Mouse (Mus musculus) MEL (cell line): ENCODE results near the gene Mybpc3. TPM values are rescaled to one million over a fixed set of nuclear protein-coding genes. Genes with fewer than 3 reads are reported as not detected.

ENCODE experiments used
- DNase-seq: peaks from one replicate; pipeline ENCODE4 v3.0.0; 2011; ENCODE audit warnings: low read depth, low spot score
- H3K27ac ChIP-seq: 2 replicates; pipeline ENCODE4 v1.5.1; 2012; ENCODE audit warnings: low read depth, mild to moderate bottlenecking, control low read depth, low read length, moderate library complexity; ENCODE audit not compliant: control insufficient read depth
- H3K27me3 ChIP-seq, 2 experiments: fragments of 150-350 bp in 1 of 2; sonication (generic) in 1 of 2; 2 replicates each; pipeline ENCODE4 v1.6.1; 2012; ENCODE audit warnings: low read length in 2 of 2, mild to moderate bottlenecking in 2 of 2, improper control_type of control experiment in 1 of 2, moderate library complexity in 1 of 2; ENCODE audit not compliant: insufficient read depth in 2 of 2, control insufficient read depth in 1 of 2
- H3K36me3 ChIP-seq, 2 experiments: 2 replicates each; pipeline ENCODE4 v1.6.1; 2012 to 2014; ENCODE audit warnings: low read length in 2 of 2, improper control_type of control experiment in 1 of 2, inconsistent platforms in 1 of 2, mild to moderate bottlenecking in 1 of 2; ENCODE audit not compliant: insufficient read depth in 2 of 2, control insufficient read depth in 1 of 2
- H3K4me1 ChIP-seq, 2 experiments: fragments of 150-350 bp in 1 of 2; sonication (generic) in 1 of 2; 2 replicates each; pipeline ENCODE4 v1.6.1; 2012; ENCODE audit warnings: low read length in 2 of 2, improper control_type of control experiment in 1 of 2, mild to moderate bottlenecking in 1 of 2; ENCODE audit not compliant: insufficient read depth in 2 of 2, control insufficient read depth in 1 of 2
- H3K4me3 ChIP-seq, 2 experiments: fragments of 150-350 bp in 1 of 2; sonication (generic) in 1 of 2; 2 replicates each; pipeline ENCODE4 v1.5.1; 2012; ENCODE audit warnings: low read depth in 2 of 2, low read length in 2 of 2, mild to moderate bottlenecking in 2 of 2, moderate library complexity in 2 of 2, control low read depth in 1 of 2, improper control_type of control experiment in 1 of 2; ENCODE audit not compliant: control insufficient read depth in 1 of 2, insufficient read depth in 1 of 2
- H3K79me2 ChIP-seq: 2 replicates; pipeline ENCODE4 v1.6.1; 2012; ENCODE audit warnings: mild to moderate bottlenecking, low read length, moderate library complexity; ENCODE audit not compliant: control insufficient read depth, poor library complexity, insufficient read depth
- H3K9ac ChIP-seq: 2 replicates; pipeline ENCODE4 v1.6.1; 2012; ENCODE audit warnings: low read depth, mild to moderate bottlenecking, control low read depth, low read length, moderate library complexity; ENCODE audit not compliant: control insufficient read depth, poor library complexity, severe bottlenecking
- H3K9me3 ChIP-seq: fragments of 150-350 bp; sonication (generic); replicated peaks from 2 replicates; pipeline ENCODE4 v1.6.1; 2012; ENCODE audit warnings: mild to moderate bottlenecking, low read length, improper control_type of control experiment, moderate library complexity; ENCODE audit not compliant: insufficient read depth
- CHD2 ChIP-seq: IDR thresholded peaks from 2 replicates; pipeline ENCODE4 v1.6.1; 2011; ENCODE audit warnings: low read length, improper control_type of control experiment
- CTCF ChIP-seq, 3 experiments: IDR thresholded peaks in 2 of 3; conservative IDR thresholded peaks in 1 of 3; 2 replicates each; pipeline ENCODE4 v1.5.1; 2011 to 2012; ENCODE audit warnings: low read length in 3 of 3, low read depth in 2 of 3, mild to moderate bottlenecking in 2 of 3, improper control_type of control experiment in 1 of 3, inconsistent platforms in 1 of 3, mixed read lengths in 1 of 3, moderate library complexity in 1 of 3; ENCODE audit not compliant: control insufficient read depth in 1 of 3, insufficient read depth in 1 of 3, poor library complexity in 1 of 3, severe bottlenecking in 1 of 3
- EP300 ChIP-seq, 2 experiments: IDR thresholded peaks; 2 replicates each; pipeline ENCODE4 v1.6.1; 2011; ENCODE audit warnings: improper control_type of control experiment in 2 of 2, low read length in 2 of 2, low read depth in 1 of 2, mild to moderate bottlenecking in 1 of 2
- GABPA ChIP-seq: IDR thresholded peaks from 2 replicates; pipeline ENCODE4 v1.6.1; 2012; ENCODE audit warnings: low read depth, mild to moderate bottlenecking, inconsistent platforms, low read length, improper control_type of control experiment, moderate library complexity
- GATA1 ChIP-seq: IDR thresholded peaks from 2 replicates; pipeline ENCODE4 v1.6.1; 2011; ENCODE audit warnings: low read depth, low read length, improper control_type of control experiment
- HCFC1 ChIP-seq: IDR thresholded peaks from 2 replicates; pipeline ENCODE4 v1.6.1; 2012; ENCODE audit warnings: low read depth, mild to moderate bottlenecking, inconsistent platforms, low read length, improper control_type of control experiment, moderate library complexity
- KAT2A ChIP-seq: conservative IDR thresholded peaks from 2 replicates; pipeline ENCODE4 v1.6.1; 2012; ENCODE audit warnings: low read depth, low read length, improper control_type of control experiment, inconsistent platforms
- MAX ChIP-seq: IDR thresholded peaks from 2 replicates; pipeline ENCODE4 v1.6.1; 2011; ENCODE audit warnings: low read length, improper control_type of control experiment
- MEF2A ChIP-seq: IDR thresholded peaks from 2 replicates; pipeline ENCODE4 v1.6.1; 2014; ENCODE audit warnings: low read depth, mild to moderate bottlenecking, inconsistent platforms, low read length, improper control_type of control experiment; ENCODE audit not compliant: poor library complexity, insufficient replicate concordance, severe bottlenecking; ENCODE audit errors: extremely low read depth
- MYB ChIP-seq: IDR thresholded peaks from 2 replicates; pipeline ENCODE4 v1.6.1; 2011; ENCODE audit warnings: mild to moderate bottlenecking, low read depth, low read length, improper control_type of control experiment
- MYC ChIP-seq: IDR thresholded peaks from 2 replicates; pipeline ENCODE4 v1.6.1; 2011; ENCODE audit warnings: low read depth, mild to moderate bottlenecking, low read length, improper control_type of control experiment, moderate library complexity
- NRF1 ChIP-seq: IDR thresholded peaks from 2 replicates; pipeline ENCODE4 v1.6.1; 2014; ENCODE audit warnings: low read depth, mild to moderate bottlenecking, inconsistent platforms, low read length, improper control_type of control experiment, moderate library complexity; ENCODE audit not compliant: poor library complexity, insufficient read depth, severe bottlenecking
- POLR2A ChIP-seq, 2 experiments: IDR thresholded peaks; 2 replicates each; pipeline ENCODE4 v1.6.1; 2011 to 2012; ENCODE audit warnings: low read length in 2 of 2, mild to moderate bottlenecking in 2 of 2, control low read depth in 1 of 2, improper control_type of control experiment in 1 of 2, low read depth in 1 of 2, moderate library complexity in 1 of 2; ENCODE audit not compliant: control insufficient read depth in 1 of 2, insufficient read depth in 1 of 2, poor library complexity in 1 of 2
- POLR2AphosphoS5 ChIP-seq: IDR thresholded peaks from 2 replicates; pipeline ENCODE4 v1.6.1; 2012; ENCODE audit warnings: low read depth, borderline replicate concordance, mild to moderate bottlenecking, inconsistent platforms, low read length, moderate library complexity, mixed read lengths
- RCOR1 ChIP-seq: IDR thresholded peaks from 2 replicates; pipeline ENCODE4 v1.6.1; 2012; ENCODE audit warnings: low read depth, mild to moderate bottlenecking, inconsistent platforms, low read length, improper control_type of control experiment
- SIN3A ChIP-seq: IDR thresholded peaks from 2 replicates; pipeline ENCODE4 v1.6.1; 2012; ENCODE audit warnings: low read length, improper control_type of control experiment, inconsistent platforms
- SMC3 ChIP-seq: IDR thresholded peaks from 2 replicates; pipeline ENCODE4 v1.6.1; 2011; ENCODE audit warnings: low read depth, low read length, improper control_type of control experiment
- TBP ChIP-seq: IDR thresholded peaks from 2 replicates; pipeline ENCODE4 v1.8.0; 2011; ENCODE audit warnings: low read depth, low read length, improper control_type of control experiment
- TCF12 ChIP-seq: IDR thresholded peaks from 2 replicates; pipeline ENCODE4 v1.6.1; 2014; ENCODE audit warnings: low read depth, mild to moderate bottlenecking, inconsistent platforms, low read length, improper control_type of control experiment, moderate library complexity
- UBTF ChIP-seq: IDR thresholded peaks from 2 replicates; pipeline ENCODE4 v1.6.1; 2012; ENCODE audit warnings: low read depth, mild to moderate bottlenecking, inconsistent platforms, low read length, improper control_type of control experiment, moderate library complexity, borderline replicate concordance; ENCODE audit not compliant: insufficient read depth
- USF2 ChIP-seq, 2 experiments: IDR thresholded peaks; 2 replicates each; pipeline ENCODE4 v1.6.1; 2011 to 2012; ENCODE audit warnings: improper control_type of control experiment in 2 of 2, low read length in 2 of 2, borderline replicate concordance in 1 of 2, inconsistent platforms in 1 of 2, low read depth in 1 of 2, mild to moderate bottlenecking in 1 of 2; ENCODE audit not compliant: insufficient read depth in 1 of 2
- ZC3H11A ChIP-seq: IDR thresholded peaks from 2 replicates; pipeline ENCODE4 v1.6.1; 2012; ENCODE audit warnings: low read depth, mild to moderate bottlenecking, inconsistent platforms, low read length, improper control_type of control experiment
- ZKSCAN1 ChIP-seq: IDR thresholded peaks from 2 replicates; pipeline ENCODE4 v1.6.1; 2012; ENCODE audit warnings: low read depth, mild to moderate bottlenecking, inconsistent platforms, low read length, improper control_type of control experiment, moderate library complexity
- polyA plus RNA-seq, 2 experiments: library from polyadenylated mRNA; stranded (reverse) in 1 of 2; unstranded in 1 of 2; fragments of >175 nt in 1 of 2; fragments of >200 nt in 1 of 2; gene quantifications; 2 replicates each; pipeline versions ENCODE4 v1.2.1 to v1.2.4; 2012; ENCODE audit warnings: low replicate concordance in 2 of 2, low read depth in 1 of 2; ENCODE audit not compliant: insufficient read length in 2 of 2, insufficient read depth in 1 of 2, missing spikeins in 1 of 2
- total RNA-seq: library from RNA; depleted of rRNA; stranded (reverse); fragments of 300-350 nt; gene quantifications from 2 replicates; pipeline ENCODE4 v1.2.3, GENCODE M21; 2012

The Mybpc3 gene
- total and polyA plus RNA-seq, 3 experiments, result 0.19 to 0.50 TPM; not detected in 1

GRCm38 (mm10) chr2:91139311-91139710, 21.4 kb downstream of the Mybpc3 start:
- Histone ChIP-seq H3K9ac (no peak overlapping the region), H3K27ac (no peak overlapping the region), H3K36me3 (no peaks in the 10 kb centered on the region; a peak in 1 of 4 replicates), H3K4me1 (no peaks in the 10 kb centered on the region), H3K4me3 (no peak overlapping the region), H3K79me2 (no peaks in the 10 kb centered on the region), H3K27me3 (no peaks in the 10 kb centered on the region), H3K9me3 (no peaks in the 10 kb centered on the region)
- no peak for TF ChIP-seq KAT2A
- TF ChIP-seq MYC, result no peak
- no peak for TF ChIP-seq HCFC1
- TF ChIP-seq SIN3A, result no peak
- TF ChIP-seq POLR2AphosphoS5, result no peak
- TF ChIP-seq GABPA, result no peak
- TF ChIP-seq MAX, result no peak
- TF ChIP-seq TCF12, result no peak
- no peak for TF ChIP-seq TBP
- no peak for TF ChIP-seq USF2 (IDR thresholded peaks at IDR 0.05; ENCODE audit: borderline replicate concordance in 1 of 2, insufficient read depth in 1 of 2, low read depth in 1 of 2, low read length in 2 of 2)
- no peak for TF ChIP-seq CTCF (IDR thresholded peaks at IDR 0.05 in 2 of 3, conservative IDR thresholded peaks at IDR 0.05 in 1 of 3; ENCODE audit: control insufficient read depth in 1 of 3, insufficient read depth in 1 of 3, low read depth in 2 of 3, low read length in 3 of 3, poor library complexity in 1 of 3, severe bottlenecking in 1 of 3)
- no peak for TF ChIP-seq NRF1
- TF ChIP-seq MYB, result no peak
- no peak for TF ChIP-seq MEF2A
- no peak for TF ChIP-seq ZKSCAN1
- no peak for TF ChIP-seq SMC3
- no peak for TF ChIP-seq ZC3H11A
- DNase-seq, result no peak

GRCm38 (mm10) chr2:91139764-91140163, 21.8 kb downstream of the Mybpc3 start:
- Histone ChIP-seq H3K9me3 (no peaks in the 10 kb centered on the region), H3K4me3 (no peak overlapping the region), H3K36me3 (no peaks in the 10 kb centered on the region; a peak in 1 of 4 replicates), H3K4me1 (no peaks in the 10 kb centered on the region), H3K9ac (no peak overlapping the region), H3K27me3 (no peaks in the 10 kb centered on the region), H3K27ac (no peak overlapping the region), H3K79me2 (no peaks in the 10 kb centered on the region)
- no peak for DNase-seq
- TF ChIP-seq RCOR1, result no peak
- TF ChIP-seq GATA1, result no peak
- TF ChIP-seq SMC3, result no peak
- no peak for TF ChIP-seq CHD2
- TF ChIP-seq MAX, result no peak
- TF ChIP-seq EP300 (IDR thresholded peaks at IDR 0.05; ENCODE audit: low read depth in 1 of 2, low read length in 2 of 2), result no peak
- no peak for TF ChIP-seq CTCF (IDR thresholded peaks at IDR 0.05 in 2 of 3, conservative IDR thresholded peaks at IDR 0.05 in 1 of 3; ENCODE audit: control insufficient read depth in 1 of 3, insufficient read depth in 1 of 3, low read depth in 2 of 3, low read length in 3 of 3, poor library complexity in 1 of 3, severe bottlenecking in 1 of 3)
- TF ChIP-seq NRF1, result no peak
- TF ChIP-seq POLR2A (IDR thresholded peaks at IDR 0.05; ENCODE audit: control insufficient read depth in 1 of 2, insufficient read depth in 1 of 2, low read depth in 1 of 2, low read length in 2 of 2, poor library complexity in 1 of 2), result no peak
- TF ChIP-seq UBTF, result no peak
- TF ChIP-seq ZC3H11A, result no peak
